In genomic region chr10:116998716-116999455, GRCm38 (mm10) we compare ENCODE assay signal across 27 mouse cellular contexts. TPM values are rescaled to one million over a fixed set of nuclear protein-coding genes. Genes with fewer than 3 reads are reported as not detected.
DNase-seq lines count a peak whose midpoint lies in the region; ATAC-seq and TF ChIP-seq lines count a peak whose summit lies in the region.
"Had no signal": no experiment of that assay in that cellular context is flagged by ENCODE, and none has a peak within 500 bp of the region (broad histone marks: within the 10 kb centered on the region; RNA-seq: fewer than 3 reads in every experiment).

No protein-coding gene starts in this region.

- TF ChIP-seq POLR2A in embryonic fibroblast, embryonic 13.5 days (IDR thresholded peaks at IDR 0.05; ENCODE audit: low read depth, low read length), result no peak

- no peaks in the 10 kb centered on the region for H3K36me3 ChIP-seq in kidney, postnatal 0 days (ENCODE audit: insufficient read depth, low read length)
- H3K36me3 ChIP-seq: embryonic facial prominence, embryonic 15.5 days; forebrain, embryonic 12.5 days; heart, embryonic 10.5 days had no signal

- H3K4me2 ChIP-seq in kidney, postnatal 0 days (ENCODE audit: low read length), result no peak overlapping the region
- H3K4me2 ChIP-seq: embryonic facial prominence, embryonic 15.5 days; forebrain, embryonic 12.5 days; hindbrain, embryonic 14.5 days had no signal

- no peaks in the 10 kb centered on the region for H3K27me3 ChIP-seq in kidney, postnatal 0 days (ENCODE audit: insufficient read depth, low read length)
- H3K27me3 ChIP-seq: embryonic facial prominence, embryonic 15.5 days; forebrain, embryonic 12.5 days had no signal

- intact Hi-C loops in gastrocnemius, adult 2 months (cut with DNase I), result loop anchor here (5.0 kb wide), 1 partner anchor 33 kb away; no protein-coding TSS in a partner anchor

- H3K4me3 ChIP-seq in gastrocnemius, adult 2 months, result no peak overlapping the region
- no peak overlapping the region for H3K4me3 ChIP-seq in kidney, postnatal 0 days (replicated peaks; ENCODE audit: low read depth, low read length)
- H3K4me3 ChIP-seq in embryonic fibroblast, embryonic 13.5 days (ENCODE audit: insufficient read depth, low read length), result no peak overlapping the region
- H3K4me3 ChIP-seq: embryonic facial prominence, embryonic 15.5 days; forebrain, embryonic 12.5 days; heart, embryonic 10.5 days had no signal

- peak overlapping the region; percentile 85 for H3K27ac ChIP-seq in gastrocnemius, adult 2 months
- H3K27ac ChIP-seq in kidney, postnatal 0 days, result no peak overlapping the region
- 0 out of 2 replicates have a peak overlapping the region, but pooled peaks have one; percentile 4 for H3K27ac ChIP-seq in embryonic fibroblast, embryonic 13.5 days (ENCODE audit: insufficient read depth, low read length)
- H3K27ac ChIP-seq: embryonic facial prominence, embryonic 15.5 days; forebrain, embryonic 12.5 days; heart, embryonic 10.5 days; hindbrain, embryonic 14.5 days had no signal

- no peaks in the 10 kb centered on the region for H3K9me3 ChIP-seq in kidney, postnatal 0 days (replicated peaks; ENCODE audit: low read length)
- H3K9me3 ChIP-seq: embryonic facial prominence, embryonic 15.5 days; forebrain, embryonic 12.5 days; heart, embryonic 10.5 days had no signal

- no peak for ATAC-seq in kidney, postnatal 0 days (replicated peaks; ENCODE audit: low FRiP score, low read depth)
- ATAC-seq: forebrain, embryonic 16.5 days; intestine, embryonic 16.5 days had no signal

- H3K4me1 ChIP-seq in kidney, postnatal 0 days (replicated peaks; ENCODE audit: insufficient read depth, low read length), result no peaks in the 10 kb centered on the region
- H3K4me1 ChIP-seq in embryonic fibroblast, embryonic 13.5 days (ENCODE audit: control insufficient read depth, insufficient read depth, low read length), result peaks cover 7% of the 10 kb centered on the region
- H3K4me1 ChIP-seq: embryonic facial prominence, embryonic 15.5 days; forebrain, embryonic 12.5 days had no signal

- peak; percentile 71 for DNase-seq in gastrocnemius, adult 2 months
- no peak for DNase-seq in gastrocnemius, postnatal 10 days
- DNase-seq in kidney, postnatal 0 days (ENCODE audit: low spot score), result no peak
- no peak for DNase-seq in kidney, postnatal 14 days
- DNase-seq in neural tube, embryonic 10.5 days (ENCODE audit: extremely low spot score, low spot score), result no peak
- no peak for DNase-seq in c-Kit-positive CD71-positive TER-119-positive erythroid progenitor cells, embryonic 14.5 days (ENCODE audit: low spot score)
- DNase-seq: adrenal gland, adult 8-10 months; adrenal gland, postnatal 36 days; cerebellum, adult 11 months; cerebellum, adult 8-10 months; cerebellum, postnatal 14 days; embryo, embryonic 11 days; heart, postnatal 10 days had no signal

- 75% methylated on average over 17 of the region's 17 CpGs for WGBS in kidney, postnatal 0 days

- TF ChIP-seq CTCF in gastrocnemius, adult 2 months (IDR thresholded peaks at IDR 0.05), result peak; percentile 27
- TF ChIP-seq CTCF in kidney, postnatal 0 days (IDR thresholded peaks at IDR 0.05; ENCODE audit: low read depth), result peak; percentile 6; the same call in 1 of the 2 replicates
- no peak for TF ChIP-seq CTCF in embryonic fibroblast, embryonic 13.5 days (IDR thresholded peaks at IDR 0.05; ENCODE audit: borderline replicate concordance, insufficient read depth, low read length)

- no peak overlapping the region for H3K9ac ChIP-seq in kidney, postnatal 0 days (ENCODE audit: low read depth, low read length)
- H3K9ac ChIP-seq: embryonic facial prominence, embryonic 15.5 days; forebrain, embryonic 12.5 days; hindbrain, embryonic 14.5 days had no signal

RNA-seq across cellular contexts. Expression of gene Best3, which starts 12.8 kb away (rescaled TPM):
- 10 to 100 TPM; 17.7 to 34.1 TPM for total RNA-seq in gastrocnemius, adult 2 months (2021)
- total RNA-seq in gastrocnemius, postnatal 10 days (2021), result 1 to 10 TPM; 5.6 to 7.6 TPM
- polyA plus RNA-seq in kidney, postnatal 0 days (2015; fragmentation: Nextera tagmentation; extraction: Ambion mirVana), result 0.11 and 0.22 TPM in 2 replicates
- not detected in 2 replicates for polyA plus RNA-seq in embryonic fibroblast, embryonic 13.5 days (2011; ENCODE audit: insufficient read length, low read depth, missing spikeins)
- total RNA-seq: common myeloid progenitor, adult 5-6 weeks; hematopoietic stem cell, adult 5-6 weeks had no signal
- polyA plus RNA-seq: forebrain, embryonic 16.5 days; intestine, embryonic 16.5 days had no signal

RNA-seq across cellular contexts. Expression of gene Gm10271, which starts 26.5 kb away (rescaled TPM):
- total RNA-seq in gastrocnemius, adult 2 months (2021), result not detected
- not detected for total RNA-seq in gastrocnemius, postnatal 10 days (2021)
- not detected in 2 replicates for polyA plus RNA-seq in kidney, postnatal 0 days (2015; fragmentation: Nextera tagmentation; extraction: Ambion mirVana)
- not detected in 2 replicates for polyA plus RNA-seq in embryonic fibroblast, embryonic 13.5 days (2011; ENCODE audit: insufficient read length, low read depth, missing spikeins)
- total RNA-seq: adrenal gland, adult 8-10 months; adrenal gland, postnatal 36 days; common myeloid progenitor, adult 5-6 weeks; ES-E14; heart, adult 18-20 months; heart, postnatal 10 days; hematopoietic stem cell, adult 5-6 weeks had no signal
- polyA plus RNA-seq: embryonic facial prominence, embryonic 11.5 days; embryonic facial prominence, embryonic 15.5 days; forebrain, embryonic 12.5 days; forebrain, embryonic 16.5 days; frontal cortex, adult 2 months; heart, embryonic 10.5 days; heart, embryonic 14.5 days; hindbrain, embryonic 14.5 days; intestine, embryonic 16.5 days had no signal

RNA-seq across cellular contexts. Expression of gene Lrrc10, which starts 46.3 kb away (rescaled TPM):
- total RNA-seq in gastrocnemius, adult 2 months (2021), result under 1 TPM in 1 of 2 experiments, not detected in 1; 0.17 TPM
- not detected for total RNA-seq in gastrocnemius, postnatal 10 days (2021)
- polyA plus RNA-seq in kidney, postnatal 0 days (2015; fragmentation: Nextera tagmentation; extraction: Ambion mirVana), result not detected in 2 replicates
- polyA plus RNA-seq in embryonic fibroblast, embryonic 13.5 days (2011; ENCODE audit: insufficient read length, low read depth, missing spikeins), result not detected in 2 replicates
- total RNA-seq: adrenal gland, adult 8-10 months; adrenal gland, postnatal 36 days; common myeloid progenitor, adult 5-6 weeks; hematopoietic stem cell, adult 5-6 weeks had no signal
- polyA plus RNA-seq: embryonic facial prominence, embryonic 11.5 days; forebrain, embryonic 12.5 days; forebrain, embryonic 16.5 days; frontal cortex, adult 2 months; hindbrain, embryonic 14.5 days; intestine, embryonic 16.5 days had no signal

RNA-seq across cellular contexts. Expression of gene Rab3ip, which starts 48.3 kb away (rescaled TPM):
- 10 to 100 TPM; 26.2 to 39.2 TPM for total RNA-seq in gastrocnemius, adult 2 months (2021)
- 10 to 100 TPM; 17.9 to 18.7 TPM for total RNA-seq in gastrocnemius, postnatal 10 days (2021)
- 173 and 176 TPM in 2 replicates for polyA plus RNA-seq in kidney, postnatal 0 days (2015; fragmentation: Nextera tagmentation; extraction: Ambion mirVana)
- polyA plus RNA-seq in embryonic fibroblast, embryonic 13.5 days (2011; ENCODE audit: insufficient read length, low read depth, missing spikeins), result 25.7 and 37.9 TPM in 2 replicates
